Mouse (Mus musculus) adipocyte (in vitro differentiated cells): Measurements from ENCODE around the gene Ltf.

Experiments
- DNase-seq: peaks from one replicate; pipeline ENCODE4 v3.0.0-alpha.2; 2016; ENCODE audit warnings: low spot score

Gene Ltf

DNA sequence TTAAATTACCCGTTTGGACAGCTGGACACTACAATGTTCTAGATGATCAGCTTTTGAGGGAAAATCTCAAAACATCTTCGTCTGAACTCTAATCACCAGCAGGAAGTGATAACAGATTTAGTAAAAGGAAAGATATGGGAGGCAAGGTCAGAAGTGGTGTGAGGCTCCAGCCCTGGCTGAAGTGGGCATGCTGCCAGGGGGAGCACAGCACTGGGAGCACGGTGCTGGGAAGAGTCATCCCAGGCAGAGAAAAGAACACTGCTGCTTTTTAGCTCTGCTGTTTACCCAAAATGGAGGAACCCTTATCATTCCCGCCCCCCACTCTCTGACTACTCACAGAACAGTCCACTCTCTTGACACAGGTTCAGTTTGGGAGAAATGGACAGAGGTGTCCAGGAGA lies 20.9 kb downstream of the Ltf start:
- DNase-seq: no peak

DNA sequence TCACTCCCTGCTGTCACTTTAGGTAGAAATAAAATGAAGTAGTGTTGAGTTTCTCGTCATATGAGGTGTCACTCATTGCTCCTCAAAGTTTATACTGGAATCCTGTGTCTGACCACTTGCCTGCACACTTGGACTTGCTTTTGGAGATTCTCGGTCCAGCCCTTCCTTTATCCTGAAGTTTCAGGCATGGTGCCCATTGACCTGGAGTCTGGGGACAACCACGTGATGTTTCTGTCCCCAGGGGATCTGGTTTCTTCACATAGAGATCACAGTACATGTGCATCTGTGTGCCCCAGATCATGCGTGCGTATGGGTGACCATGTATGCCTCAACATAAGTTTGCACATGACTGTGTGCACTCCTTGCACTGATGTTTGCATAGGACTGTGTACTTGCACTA lies 23.2 kb downstream of the Ltf start:
- peak; percentile 16 for DNase-seq

DNA sequence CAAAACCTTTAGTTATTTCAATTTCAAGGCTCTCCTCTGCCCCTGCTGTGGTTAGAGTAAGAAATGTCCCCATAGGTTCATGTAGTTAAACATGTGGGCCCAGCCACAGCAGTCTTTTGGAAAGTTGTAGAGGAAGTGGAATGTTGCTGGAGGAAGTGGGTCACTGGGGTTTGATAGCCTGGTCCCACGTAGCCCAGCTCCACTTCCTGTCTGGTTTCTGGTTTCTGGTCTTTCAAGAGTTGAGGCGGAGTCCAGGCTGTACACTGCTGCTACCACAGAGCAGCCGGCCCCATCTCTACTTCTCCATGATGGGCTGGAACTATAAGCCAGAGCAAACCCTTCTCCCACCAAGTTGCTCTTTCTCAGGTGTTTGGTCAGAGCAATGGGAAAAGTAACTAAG lies 27.2 kb downstream of the Ltf start:
- no peak for DNase-seq

DNA sequence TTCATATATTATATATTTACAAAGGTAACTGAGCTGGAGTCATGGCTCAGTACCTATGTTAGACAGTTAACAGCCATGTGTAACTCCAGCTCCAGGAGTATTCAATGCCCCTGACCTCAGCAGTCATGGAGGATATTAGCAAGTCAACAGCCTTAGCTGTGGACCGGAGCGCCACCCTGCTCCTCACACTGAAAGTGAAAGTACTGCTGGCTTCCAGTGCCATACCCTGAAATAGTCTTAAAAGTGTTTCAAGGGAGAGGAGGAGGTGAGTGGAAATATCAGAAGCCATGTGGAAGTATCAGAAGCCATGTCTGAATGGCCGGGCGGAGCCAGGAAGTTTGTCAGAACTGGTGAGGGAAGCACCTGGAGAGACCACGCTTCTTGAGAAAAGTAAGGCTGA lies 28.2 kb downstream of the Ltf start:
- DNase-seq: no peak

DNA sequence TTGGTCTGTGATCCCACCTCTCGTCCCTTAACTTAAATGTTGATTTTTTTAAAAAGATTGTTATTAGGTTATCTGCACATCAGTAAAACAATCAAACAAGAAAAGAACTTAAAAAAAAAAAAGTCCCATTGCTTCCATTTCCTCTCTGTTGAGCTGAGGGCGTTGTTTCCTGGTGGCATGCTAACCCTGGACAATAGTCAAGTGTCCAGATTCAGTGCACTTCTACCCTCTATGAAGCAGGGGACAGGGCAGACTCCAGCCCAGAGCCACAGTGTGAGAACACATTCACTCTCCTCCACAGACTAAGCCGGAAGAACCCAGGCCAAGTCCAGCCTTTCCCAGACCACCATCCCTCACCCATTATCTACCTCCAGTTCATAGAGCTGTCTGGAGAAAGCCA lies 29.4 kb downstream of the Ltf start:
- DNase-seq: no peak

DNA sequence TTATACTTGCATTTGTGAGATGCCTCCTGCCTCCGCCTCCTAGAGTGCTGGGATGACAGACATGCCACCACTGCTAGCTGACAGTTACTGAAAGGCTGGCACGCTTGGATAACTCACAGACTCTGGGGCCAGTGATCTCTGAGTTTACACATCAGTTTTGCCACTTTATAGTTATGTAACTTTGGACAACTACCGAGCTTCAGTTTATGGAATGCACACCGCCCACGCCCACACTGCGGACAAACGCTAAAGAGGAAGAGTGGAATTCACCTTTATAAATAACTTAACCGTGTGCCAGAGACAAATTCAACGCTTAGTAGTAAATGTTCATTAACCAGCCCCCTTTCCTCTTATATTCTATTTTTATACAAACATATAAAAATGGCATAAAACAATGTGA lies 35.9 kb downstream of the Ltf start:
- no peak for DNase-seq

DNA sequence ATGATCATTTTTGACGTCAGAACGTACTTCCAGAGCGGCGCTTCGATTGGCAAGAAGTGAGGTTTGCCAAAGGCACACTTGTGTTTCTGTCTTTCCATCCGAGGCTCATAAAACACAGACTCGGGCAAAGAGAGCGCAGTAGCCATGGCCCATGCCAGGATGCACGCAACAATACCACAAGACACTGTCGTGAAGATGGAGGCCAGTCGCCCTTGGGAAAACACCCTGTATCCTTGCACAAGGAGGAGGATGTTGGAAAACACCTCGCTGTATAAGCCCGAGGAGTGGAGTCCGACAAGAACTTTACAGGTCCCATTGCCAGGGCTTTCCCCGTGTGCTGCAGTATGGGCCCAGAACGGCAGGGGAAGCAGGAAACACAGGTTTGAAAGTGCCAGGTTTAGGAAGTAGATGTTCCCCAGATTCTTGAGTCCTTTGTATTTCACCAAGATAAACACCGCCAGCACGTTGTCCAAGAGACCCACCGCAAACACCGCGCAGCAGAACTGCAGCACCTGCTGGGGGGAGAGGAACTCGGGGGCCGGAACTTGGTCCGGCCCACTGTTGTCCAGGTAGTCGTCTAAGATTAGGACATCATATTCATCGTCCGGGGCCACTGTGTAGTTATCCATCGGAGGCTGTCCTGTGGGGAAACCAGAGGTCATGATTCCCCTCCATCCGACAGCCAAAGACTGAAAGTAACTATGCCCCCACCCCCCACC lies 36.9 kb downstream of the Ltf start:
- no peak for DNase-seq

DNA sequence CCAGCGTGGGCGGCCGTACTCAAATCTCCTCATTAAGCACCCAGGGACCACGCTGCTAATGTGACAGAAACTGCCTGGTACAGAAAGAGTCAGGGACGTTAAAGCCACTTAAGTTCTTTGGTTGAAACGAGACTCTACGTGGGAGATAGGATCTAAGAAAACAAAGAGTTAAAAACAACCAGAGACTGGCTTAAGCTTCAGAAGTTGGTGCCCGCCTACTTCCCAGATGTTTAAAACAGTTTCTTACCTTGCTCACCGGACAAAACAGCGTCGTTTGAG lies 37.4 kb downstream of the Ltf start:
- DNase-seq: no peak

DNA sequence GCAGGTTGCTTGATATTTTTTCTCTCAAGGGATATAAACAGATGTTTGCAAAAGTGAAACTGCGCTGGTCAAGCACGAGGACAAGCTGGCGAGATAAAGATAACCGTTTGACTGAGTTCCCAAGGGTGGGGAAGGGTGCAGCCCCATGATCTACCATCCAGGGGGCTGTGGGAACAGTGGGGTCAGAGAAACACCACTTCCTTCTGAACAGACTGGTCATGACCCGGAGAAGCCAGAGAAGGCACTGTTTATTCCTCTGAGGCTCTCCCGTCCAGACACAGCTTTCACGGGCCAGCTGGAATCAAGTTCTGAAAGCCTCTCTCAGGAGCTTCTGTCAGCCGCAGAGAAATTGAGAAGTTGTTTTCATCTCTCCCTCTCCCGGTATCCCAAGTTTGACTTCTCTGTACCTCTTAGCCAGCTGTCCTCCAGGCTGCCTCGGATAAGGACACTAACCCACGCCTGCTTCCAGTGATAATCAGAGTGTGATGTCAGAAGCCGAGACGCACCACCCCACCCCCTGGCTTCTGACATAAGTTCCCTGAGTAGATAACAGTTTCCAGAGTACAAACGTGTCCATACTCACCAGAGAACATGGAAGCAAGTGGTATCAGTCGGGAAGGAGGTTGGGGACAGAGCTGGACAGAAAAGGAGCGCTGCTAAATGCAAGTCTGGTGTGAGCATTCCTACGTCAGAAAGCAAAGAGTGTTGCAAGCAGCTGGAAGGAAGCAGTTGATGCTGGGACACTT lies 37.9 kb downstream of the Ltf start, which contains the start of gene Ccrl2:
Gene Ccrl2, minus strand, starts transcription at position 722 of the 746 bp plus-strand sequence.
- DNase-seq: peak; percentile 8

DNA sequence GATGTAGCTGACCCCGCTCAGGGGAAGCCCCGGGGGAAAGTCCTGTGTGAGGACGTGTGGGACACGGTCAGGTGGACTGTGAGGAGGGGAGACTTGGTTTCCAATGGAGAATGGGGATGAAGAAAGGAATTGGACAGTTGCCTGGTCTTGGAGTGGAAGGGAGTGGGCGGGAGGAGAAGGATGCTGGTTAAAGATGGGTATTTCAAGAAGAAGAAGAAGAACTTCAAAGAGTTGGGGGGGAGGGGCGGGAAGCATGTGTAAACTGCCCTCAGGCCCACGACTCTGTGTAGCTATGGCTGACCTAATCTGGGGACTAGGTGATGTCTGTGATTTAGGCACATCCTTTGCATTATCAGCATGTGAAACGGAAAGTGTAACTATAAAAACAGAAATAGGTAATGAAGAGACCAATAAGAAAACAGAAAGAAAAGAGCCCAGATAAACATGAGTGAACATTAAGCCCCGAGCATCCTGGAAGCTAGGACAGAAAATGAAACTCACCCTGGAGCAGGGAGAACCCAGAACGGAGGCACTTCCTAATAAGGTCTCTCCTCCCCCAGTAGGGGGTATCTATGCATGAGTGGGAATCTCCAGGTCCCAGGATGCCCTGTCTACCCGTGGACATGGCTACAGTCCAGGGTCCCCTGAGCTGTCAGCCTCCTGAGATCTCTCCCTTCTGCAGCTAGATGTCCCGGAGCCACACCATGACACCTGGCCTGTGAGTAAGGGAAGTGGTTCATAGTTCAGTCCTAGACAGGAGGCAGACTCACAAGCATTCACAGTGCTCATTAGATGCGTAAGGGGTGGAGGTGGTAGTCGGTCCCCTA lies 38.7 kb downstream of the Ltf start:
- DNase-seq: no peak

DNA sequence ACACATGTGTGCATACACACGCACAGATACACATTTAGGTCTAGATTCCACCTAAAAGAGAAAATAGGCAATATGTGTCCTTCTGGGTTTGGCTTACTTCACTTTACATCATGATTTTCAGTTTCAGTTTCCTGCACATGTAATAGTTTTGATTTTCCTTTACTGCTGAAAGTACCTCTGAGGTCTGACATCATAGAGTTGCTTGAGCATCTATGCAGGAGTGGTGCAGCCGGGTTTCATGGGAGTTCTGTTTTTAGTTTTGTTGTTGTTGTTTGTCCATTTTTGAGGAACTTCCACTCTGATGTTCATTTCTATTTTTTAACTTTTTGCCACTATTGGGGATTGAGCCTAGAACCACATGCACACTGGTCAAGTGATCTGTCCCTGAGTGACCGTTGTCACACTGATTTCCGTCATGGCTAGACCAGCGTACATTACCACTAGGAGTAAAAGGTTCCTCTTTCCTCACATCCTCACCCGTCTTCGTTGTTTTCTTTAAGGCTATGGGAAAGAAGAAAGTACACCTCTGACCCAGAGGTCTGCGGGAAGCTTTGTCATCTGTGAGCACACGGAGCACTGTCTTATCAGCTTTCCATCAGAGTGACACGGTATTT lies 40.0 kb downstream of the Ltf start:
- no peak for DNase-seq

DNA sequence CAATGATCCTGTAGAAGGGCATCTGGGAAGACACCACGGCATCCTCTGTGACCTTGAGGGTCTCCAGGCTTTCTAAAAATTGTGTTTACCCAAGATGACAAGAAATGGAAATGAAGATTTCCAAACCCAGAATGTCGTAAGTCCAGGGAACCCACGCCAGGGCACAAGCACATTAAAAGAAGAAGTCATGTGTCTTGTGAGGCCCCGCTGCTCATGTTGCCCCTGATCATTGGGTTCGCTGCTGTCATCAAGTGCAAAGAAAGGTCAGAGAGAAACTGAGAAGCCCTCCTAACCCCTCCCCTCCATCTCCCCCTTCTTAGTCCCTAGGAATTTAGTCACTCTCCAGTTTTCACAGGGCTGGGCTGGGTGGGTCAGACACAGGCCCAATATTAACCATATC lies 43.8 kb downstream of the Ltf start:
- DNase-seq: no peak

DNA sequence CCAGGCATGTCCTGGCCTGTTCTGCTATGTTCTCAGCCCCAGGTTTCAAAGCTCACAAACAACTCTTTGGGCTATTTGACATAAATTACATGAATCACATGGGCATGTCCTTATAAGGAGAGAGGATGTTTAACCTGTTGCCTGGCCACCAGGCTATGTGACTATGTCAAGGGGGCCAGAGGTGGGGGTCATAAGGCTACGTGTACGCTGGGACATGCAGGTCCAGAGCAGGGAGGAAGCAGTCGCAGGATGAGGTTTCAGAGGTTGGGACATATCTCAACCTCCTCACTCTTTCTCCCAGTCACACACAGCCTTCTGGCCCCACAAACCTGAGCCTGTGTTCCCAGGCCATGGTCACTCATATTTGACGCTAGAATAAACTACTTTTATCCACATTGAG lies 48.0 kb downstream of the Ltf start:
- no peak for DNase-seq

DNA sequence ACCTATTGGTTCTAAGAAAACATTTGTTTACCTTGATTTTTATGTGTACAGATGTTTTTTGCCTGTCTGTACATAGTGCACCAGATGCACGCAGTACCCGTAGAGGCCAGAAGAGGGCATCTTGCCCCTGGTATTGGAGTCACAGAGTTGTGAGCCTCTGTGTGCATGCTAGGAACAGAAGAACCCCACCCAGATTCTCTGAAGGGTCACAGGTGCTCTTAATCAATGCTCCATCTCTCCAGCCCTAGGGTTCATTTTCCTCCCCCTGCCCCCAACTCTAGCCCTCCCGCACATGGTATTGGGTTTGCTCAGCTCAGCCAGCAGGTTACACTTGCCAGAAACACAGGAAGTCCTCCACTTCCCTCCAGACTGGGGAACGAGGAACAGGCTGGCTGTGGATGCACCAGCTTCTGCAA lies 51.5 kb downstream of the Ltf start:
- DNase-seq: no peak

DNA sequence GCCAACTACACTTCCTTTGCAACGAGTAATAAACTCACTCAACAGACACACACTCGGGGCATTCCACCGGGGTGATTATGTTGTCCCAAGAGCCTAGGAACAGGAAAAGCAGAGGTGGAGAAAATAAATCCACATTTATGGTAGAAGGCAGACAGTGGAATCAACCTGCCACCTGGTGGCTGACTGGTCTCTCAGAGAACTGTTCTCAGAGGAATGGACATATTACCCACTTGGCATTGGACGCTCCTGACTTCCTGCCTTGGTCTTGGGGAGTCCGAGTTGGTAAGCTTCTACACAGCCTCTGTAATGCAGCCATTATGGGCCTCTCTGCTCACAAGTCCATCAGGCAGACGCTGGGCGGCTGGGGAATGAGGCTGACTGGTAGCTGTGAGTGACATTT lies 53.1 kb downstream of the Ltf start:
- DNase-seq: peak; percentile 43

DNA sequence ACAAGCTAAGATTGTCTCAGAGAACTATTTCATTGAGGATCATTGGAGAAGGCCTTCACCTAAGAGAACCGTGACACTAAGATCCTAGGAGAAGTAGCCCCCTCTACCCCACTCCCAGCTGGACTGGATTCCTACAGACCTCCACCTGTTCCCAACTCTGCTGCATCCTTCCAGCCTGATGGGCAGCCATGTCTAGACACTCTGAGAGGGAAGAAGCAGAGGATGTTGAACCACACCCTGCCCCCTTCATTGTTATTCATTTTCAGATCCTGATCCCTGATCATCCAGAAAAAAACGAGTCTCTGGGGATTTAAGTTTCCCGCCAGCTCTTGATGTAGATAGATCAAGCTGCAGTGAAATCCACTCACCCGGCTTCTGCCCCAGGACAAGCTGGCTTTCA lies 53.9 kb downstream of the Ltf start:
- DNase-seq: no peak

DNA sequence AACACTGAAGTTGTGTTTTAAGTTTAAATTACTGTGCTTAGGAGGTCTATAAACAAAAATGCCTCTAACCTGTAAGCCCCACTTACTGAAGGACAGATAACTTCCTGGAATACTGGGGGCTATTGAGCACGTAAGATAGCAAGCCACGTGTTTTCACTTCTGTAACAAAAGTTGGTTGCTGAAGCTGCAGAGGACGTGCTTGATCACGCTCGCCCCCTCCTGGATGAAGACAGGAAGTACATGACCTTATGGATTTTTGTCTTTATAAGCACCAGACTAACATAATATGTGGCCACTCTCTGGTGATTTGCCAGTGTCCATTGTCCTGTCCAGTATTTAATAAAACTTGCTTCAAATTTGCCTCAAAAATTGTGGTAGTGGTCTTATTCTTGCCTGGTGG lies 58.7 kb downstream of the Ltf start:
- DNase-seq: peak; percentile 10

DNA sequence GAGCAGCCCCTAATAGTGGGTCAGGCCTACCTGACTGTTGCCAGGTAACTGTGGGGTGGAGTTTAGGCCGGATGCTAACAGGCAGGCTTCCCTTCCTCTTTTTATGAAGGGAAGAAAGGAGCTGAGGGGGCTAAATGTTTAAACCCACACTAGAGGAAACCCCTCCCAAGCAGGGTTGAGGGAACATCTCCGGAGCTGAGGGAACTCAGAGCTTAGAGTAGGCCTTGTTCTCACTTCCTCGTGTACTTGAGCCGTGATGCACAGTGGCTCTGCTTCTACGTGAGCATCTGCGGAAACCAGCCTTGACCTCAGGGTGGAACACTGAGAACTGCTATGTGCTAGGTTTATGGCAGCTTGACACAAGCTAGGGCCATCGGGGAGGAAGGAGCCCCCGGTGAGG lies 61.7 kb downstream of the Ltf start:
- DNase-seq: no peak

DNA sequence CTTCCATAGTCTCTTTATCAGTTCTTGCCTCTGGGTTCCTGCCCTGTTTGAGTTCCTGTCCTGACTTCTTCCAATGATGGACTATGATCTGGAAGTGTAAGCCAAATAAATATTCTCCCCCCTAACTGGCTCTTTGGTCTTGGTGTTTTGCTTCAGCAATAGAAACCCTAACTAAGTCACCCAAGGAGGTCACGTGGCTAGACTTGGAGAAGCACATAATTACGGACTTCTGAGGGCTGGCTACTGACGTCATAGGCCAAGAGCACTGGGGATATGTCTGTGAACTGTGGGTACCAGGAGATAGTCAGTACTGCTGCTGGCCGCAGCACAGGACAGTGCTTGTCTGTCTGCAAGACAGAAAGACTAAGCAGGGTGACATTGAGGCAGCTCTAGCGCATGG lies 62.7 kb downstream of the Ltf start:
- no peak for DNase-seq

DNA sequence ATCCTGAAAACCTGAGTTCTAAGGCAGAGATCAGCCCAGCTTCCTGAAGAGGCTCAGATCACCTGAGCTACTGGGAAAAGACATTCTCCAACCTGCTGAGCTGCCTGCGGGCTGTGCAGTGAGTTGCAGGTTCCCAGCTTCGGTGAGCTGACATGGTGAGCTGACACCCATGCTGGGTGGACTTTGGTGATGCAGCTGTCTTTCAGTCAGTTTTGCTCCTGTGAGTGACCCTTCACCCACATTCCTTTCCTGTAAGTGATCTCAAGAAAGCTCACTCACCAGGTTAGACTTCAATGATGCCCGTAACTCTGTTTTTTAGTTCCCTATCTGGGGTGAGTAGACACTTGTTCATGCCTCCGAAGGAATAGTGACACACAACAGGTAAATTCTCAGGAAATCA lies 66.3 kb downstream of the Ltf start:
- DNase-seq: no peak

DNA sequence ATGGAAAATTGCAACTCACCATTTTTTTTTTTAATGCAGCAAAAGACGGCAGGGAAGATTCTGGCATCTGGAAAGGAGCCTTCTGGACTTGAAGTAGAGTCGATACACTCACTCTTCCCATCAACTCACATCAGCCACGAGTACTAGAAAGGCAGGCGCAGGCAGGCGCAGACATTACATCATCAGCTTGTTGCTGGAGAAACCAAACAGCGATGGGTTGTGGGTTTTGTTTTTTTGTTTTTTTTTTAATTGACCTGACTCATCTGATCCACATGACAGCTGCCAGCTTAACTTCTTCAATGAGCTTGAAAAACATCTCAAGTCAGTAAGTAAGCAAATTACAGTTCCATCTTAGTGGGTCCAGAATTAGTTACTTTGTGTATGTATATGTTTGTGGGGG lies 67.1 kb downstream of the Ltf start:
- no peak for DNase-seq

DNA sequence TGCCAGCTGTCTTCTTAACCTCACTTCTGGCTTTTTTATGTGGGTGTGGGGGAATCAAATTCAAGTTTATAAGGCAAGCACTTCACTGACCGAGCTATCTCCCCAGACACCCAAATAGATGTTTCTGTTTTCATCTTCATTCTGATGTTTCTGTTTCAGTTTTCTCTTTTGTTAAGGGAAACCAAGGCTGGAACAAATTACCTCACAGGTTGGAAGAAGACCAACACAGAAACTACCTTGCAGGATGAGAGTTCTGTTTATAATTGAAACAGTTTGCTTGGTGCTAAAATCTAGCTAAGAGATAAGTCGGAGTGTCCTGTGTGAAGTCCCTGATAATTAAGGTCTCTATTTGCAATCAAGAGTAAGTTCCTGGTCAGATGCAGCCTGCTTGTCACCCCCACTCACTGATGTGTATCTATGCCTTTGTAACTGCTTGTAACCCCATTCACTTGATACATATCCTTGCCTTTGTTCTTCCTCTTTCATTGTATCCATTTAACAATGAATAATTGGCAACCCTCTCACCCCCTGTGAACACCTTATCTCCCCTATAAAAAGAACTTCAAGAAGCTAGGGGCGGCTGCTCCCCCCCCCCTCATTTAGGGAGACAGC lies 68.0 kb downstream of the Ltf start:
- DNase-seq: no peak
